Mouse (Mus musculus) stomach, postnatal 0 days (tissue): ENCODE measurements around the gene Ap3d1. TPM values are rescaled to one million over a fixed set of nuclear protein-coding genes. Genes with fewer than 3 reads are reported as not detected.

Experiments used
- ATAC-seq: fragments of 200-750 bp; cut with Nextera tagmentation; 2 replicates; pipeline ENCODE4 v1.8.0; 2017; ENCODE audit not compliant: low FRiP score, low TSS enrichment
- DNase-seq: peaks from one replicate; pipeline ENCODE4 v3.0.0-alpha.2; 2016; ENCODE audit warnings: low spot score
- H3K27ac ChIP-seq: fragments of 300-500 bp; sonication (generic); replicated peaks from 2 replicates; pipeline ENCODE4 v1.5.1; 2014; ENCODE audit warnings: mild to moderate bottlenecking, control low read depth
- H3K27me3 ChIP-seq: fragments of 300-500 bp; sonication (generic); 2 replicates; pipeline ENCODE4 v1.6.1; 2014; ENCODE audit warnings: low read length; ENCODE audit not compliant: control insufficient read depth, insufficient read depth
- H3K36me3 ChIP-seq: fragments of 300-500 bp; sonication (generic); 2 replicates; pipeline ENCODE4 v1.6.1; 2014; ENCODE audit warnings: low read length, mixed read lengths; ENCODE audit not compliant: control insufficient read depth, insufficient read depth
- H3K4me1 ChIP-seq: fragments of 300-500 bp; sonication (generic); replicated peaks from 2 replicates; pipeline ENCODE4 v1.6.1; 2014; ENCODE audit warnings: antibody characterized with exemption; ENCODE audit not compliant: control insufficient read depth, insufficient read depth
- H3K4me2 ChIP-seq: fragments of 300-500 bp; sonication (generic); replicated peaks from 2 replicates; pipeline ENCODE4 v1.6.1; 2014; ENCODE audit warnings: low read depth, mild to moderate bottlenecking, control low read depth, moderate library complexity
- H3K4me3 ChIP-seq: fragments of 300-500 bp; sonication (generic); 2 replicates; pipeline ENCODE4 v1.5.1; 2014; ENCODE audit warnings: low read depth, low read length, control low read depth
- H3K9ac ChIP-seq: fragments of 300-500 bp; sonication (generic); 2 replicates; pipeline ENCODE4 v1.6.1; 2014; ENCODE audit warnings: mild to moderate bottlenecking, low read length, control low read depth, mixed read lengths
- H3K9me3 ChIP-seq: fragments of 300-500 bp; sonication (generic); 2 replicates; pipeline ENCODE4 v1.6.1; 2016; ENCODE audit warnings: low read length; ENCODE audit not compliant: control insufficient read depth
- CTCF ChIP-seq: IDR thresholded peaks from 2 replicates; pipeline ENCODE4 v1.5.1; 2016; ENCODE audit warnings: antibody characterized with exemption, low read depth, mild to moderate bottlenecking, moderate library complexity
- EP300 ChIP-seq: optimal IDR thresholded peaks from 2 replicates; pipeline ENCODE3; 2016; ENCODE audit warnings: antibody characterized with exemption
- WGBS: fragments of 180-500 bp; shearing (Covaris S2); extraction: QIAGEN DNeasy Blood & Tissue Kit; methylation state at CpG from one replicate; pipeline ENCODE4 v1.1.7; 2014; 5-methylcytosine and 5-hydroxymethylcytosine counted together
- polyA plus RNA-seq: library from polyadenylated mRNA; unstranded; fragments of >200 nt; fragmentation: Nextera tagmentation; extraction: Ambion mirVana; gene quantifications from 2 replicates; pipeline ENCODE4 v1.2.1, GENCODE M21; 2015

The Ap3d1 gene
- polyA plus RNA-seq, 1 experiment from 2014 or later = 38.7 TPM

- Histone ChIP-seq H3K27me3 (no peaks in the 10 kb centered on the region), H3K9ac (no peak overlapping the region), H3K9me3 (no peaks in the 10 kb centered on the region), H3K27ac (no peak overlapping the region), H3K4me1 (peaks cover 10% of the 10 kb centered on the region; the same call in 1 of the 2 replicates), H3K4me2 (no peak overlapping the region), H3K36me3 (no peaks in the 10 kb centered on the region; the same call in 1 of the 2 replicates), H3K4me3 (no peak overlapping the region)
- no peak for ATAC-seq
- DNase-seq = no peak
- TF ChIP-seq CTCF (peak; percentile 48), EP300 (no peak)
- 67% methylated on average over 1 of the region's 1 CpGs for WGBS
Observed at GRCm38 (mm10) chr10:80738657-80739056, 3.4 kb downstream of the Ap3d1 start.

GRCm38 (mm10) chr10:80736731-80737130 lies 5.3 kb downstream of the Ap3d1 start:
- no peaks in the 10 kb centered on the region for H3K9me3 ChIP-seq
- ATAC-seq = no peak
- TF ChIP-seq CTCF (no peak), EP300 (no peak)
- H3K27ac ChIP-seq = 0 out of 2 replicates have a peak overlapping the region, but pooled peaks have one; percentile 24
- 0 out of 2 replicates have a peak overlapping the region, but pooled peaks have one; percentile 4 for H3K9ac ChIP-seq
- 40% methylated on average over 5 of the region's 5 CpGs for WGBS
- H3K4me3 ChIP-seq = no peak overlapping the region
- no peak overlapping the region for H3K4me2 ChIP-seq
- H3K36me3 ChIP-seq = peaks cover 3% of the 10 kb centered on the region; the same call in 1 of the 2 replicates
- no peak for DNase-seq
- H3K4me1 ChIP-seq = peaks cover 10% of the 10 kb centered on the region; the same call in 1 of the 2 replicates
- no peaks in the 10 kb centered on the region for H3K27me3 ChIP-seq

- no peak overlapping the region for H3K9ac ChIP-seq
- WGBS = 92% methylated on average over 6 of the region's 6 CpGs
- DNase-seq (no peak), ATAC-seq (no peak)
- H3K4me2 ChIP-seq = no peak overlapping the region
- H3K4me1 ChIP-seq = no peaks in the 10 kb centered on the region
- no peak overlapping the region for H3K4me3 ChIP-seq
- H3K36me3 ChIP-seq = peaks cover 30% of the 10 kb centered on the region
- H3K27ac ChIP-seq = no peak overlapping the region
- no peaks in the 10 kb centered on the region for H3K27me3 ChIP-seq
- TF ChIP-seq EP300 = no peak
- H3K9me3 ChIP-seq = no peaks in the 10 kb centered on the region
Observed at GRCm38 (mm10) chr10:80732611-80733101, 9.4 kb downstream of the Ap3d1 start.

GRCm38 (mm10) chr10:80727369-80728127 lies 14.5 kb downstream of the Ap3d1 start:
- H3K27me3 ChIP-seq = no peaks in the 10 kb centered on the region

GRCm38 (mm10) chr10:80717281-80717680 lies 24.8 kb downstream of the Ap3d1 start:
- no peak overlapping the region for H3K9ac ChIP-seq

More at GRCm38 (mm10) chr10:80727369-80728127, 14.5 kb downstream of the Ap3d1 start:
- TF ChIP-seq CTCF (no peak), EP300 (no peak)
- Histone ChIP-seq H3K4me3 (no peak overlapping the region), H3K4me2 (no peak overlapping the region), H3K9ac (no peak overlapping the region), H3K9me3 (no peaks in the 10 kb centered on the region), H3K36me3 (peaks cover 60% of the 10 kb centered on the region), H3K27ac (0 out of 2 replicates have a peak overlapping the region, but pooled peaks have one; percentile 13), H3K4me1 (no peaks in the 10 kb centered on the region)
- WGBS = 80% methylated on average over 5 of the region's 5 CpGs
- ATAC-seq (no peak), DNase-seq (no peak)

GRCm38 (mm10) chr10:80710834-80711233 lies 31.2 kb downstream of the Ap3d1 start:
- Histone ChIP-seq H3K9ac (no peak overlapping the region), H3K4me2 (no peak overlapping the region), H3K27me3 (no peaks in the 10 kb centered on the region), H3K9me3 (no peaks in the 10 kb centered on the region), H3K27ac (no peak overlapping the region), H3K4me3 (no peak overlapping the region), H3K36me3 (peaks cover 76% of the 10 kb centered on the region), H3K4me1 (no peaks in the 10 kb centered on the region)
- TF ChIP-seq CTCF (no peak), EP300 (no peak)
- 85% methylated on average over 3 of the region's 3 CpGs for WGBS
- DNase-seq = no peak
- ATAC-seq = no peak

More at GRCm38 (mm10) chr10:80717281-80717680, 24.8 kb downstream of the Ap3d1 start:
- Histone ChIP-seq H3K36me3 (peaks cover 63% of the 10 kb centered on the region), H3K4me1 (no peaks in the 10 kb centered on the region), H3K4me3 (no peak overlapping the region), H3K27ac (no peak overlapping the region), H3K4me2 (no peak overlapping the region), H3K9me3 (no peaks in the 10 kb centered on the region), H3K27me3 (no peaks in the 10 kb centered on the region)
- ATAC-seq (no peak), DNase-seq (no peak)
- 81% methylated on average over 1 of the region's 1 CpGs for WGBS
- no peak for TF ChIP-seq EP300
- no peak for TF ChIP-seq CTCF
